Mouse (Mus musculus): ENCODE data around the gene Il4ra.

Gene Il4ra

DNA sequence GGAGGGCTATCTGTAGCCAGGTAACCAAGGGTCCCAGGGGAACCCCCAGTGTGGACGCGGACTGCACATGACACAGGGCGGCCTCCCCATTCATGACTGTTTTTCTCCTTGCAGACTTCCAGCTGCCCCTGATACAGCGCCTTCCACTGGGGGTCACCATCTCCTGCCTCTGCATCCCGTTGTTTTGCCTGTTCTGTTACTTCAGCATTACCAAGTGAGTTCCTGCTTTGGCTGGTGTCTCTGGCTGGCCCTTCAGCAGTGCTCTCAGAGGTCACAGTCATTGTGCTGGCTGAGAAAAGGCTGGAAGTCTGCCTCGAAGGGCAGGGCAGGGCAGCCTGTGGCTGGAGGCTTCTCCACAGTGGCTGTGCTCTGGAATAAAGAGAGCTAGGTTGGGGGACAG is 20.8 kb downstream of the Il4ra start:
- no peak for DNase-seq (ENCODE audit: low read depth)

DNA sequence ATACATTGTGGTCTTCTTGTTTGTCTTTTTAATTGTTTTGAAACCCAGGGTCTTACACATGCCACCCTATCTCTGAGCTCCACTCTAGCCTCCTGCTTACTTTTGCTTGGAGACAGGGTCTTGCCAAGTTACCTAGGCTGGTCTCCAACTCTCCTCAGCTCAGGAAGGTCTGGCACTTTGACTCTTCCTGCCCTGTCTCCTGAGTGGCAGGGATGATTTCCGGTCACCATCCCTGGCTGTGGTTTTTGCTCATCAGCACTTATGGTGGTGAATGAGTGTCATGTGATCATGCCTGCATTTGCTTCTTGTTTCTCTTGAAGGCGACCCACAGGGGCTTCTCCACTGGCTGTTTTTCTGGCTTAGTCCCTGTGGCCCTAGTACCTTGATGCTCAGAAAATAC is 21.9 kb downstream of the Il4ra start:
- no peak for DNase-seq (ENCODE audit: low read depth)

DNA sequence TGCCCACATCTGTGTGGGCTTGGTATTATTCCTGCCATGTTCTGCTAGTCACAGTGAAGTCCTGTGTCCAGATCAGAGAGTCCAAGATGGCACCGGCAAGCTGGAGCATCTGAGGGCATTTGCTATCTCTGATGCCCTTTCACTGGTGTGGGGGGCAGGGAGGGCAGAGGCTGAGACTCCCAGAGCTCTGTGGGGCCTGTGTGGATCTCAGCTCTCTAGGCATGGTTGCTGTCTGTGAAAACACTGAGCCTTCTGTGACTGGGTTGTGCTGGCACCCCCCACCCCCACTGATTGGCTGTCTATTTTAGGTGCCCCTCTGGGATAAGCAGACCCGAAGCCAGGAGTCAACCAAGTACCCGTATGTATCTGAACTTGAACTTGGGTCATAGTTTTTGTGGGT is 22.9 kb downstream of the Il4ra start:
- DNase-seq (ENCODE audit: low read depth), result no peak

DNA sequence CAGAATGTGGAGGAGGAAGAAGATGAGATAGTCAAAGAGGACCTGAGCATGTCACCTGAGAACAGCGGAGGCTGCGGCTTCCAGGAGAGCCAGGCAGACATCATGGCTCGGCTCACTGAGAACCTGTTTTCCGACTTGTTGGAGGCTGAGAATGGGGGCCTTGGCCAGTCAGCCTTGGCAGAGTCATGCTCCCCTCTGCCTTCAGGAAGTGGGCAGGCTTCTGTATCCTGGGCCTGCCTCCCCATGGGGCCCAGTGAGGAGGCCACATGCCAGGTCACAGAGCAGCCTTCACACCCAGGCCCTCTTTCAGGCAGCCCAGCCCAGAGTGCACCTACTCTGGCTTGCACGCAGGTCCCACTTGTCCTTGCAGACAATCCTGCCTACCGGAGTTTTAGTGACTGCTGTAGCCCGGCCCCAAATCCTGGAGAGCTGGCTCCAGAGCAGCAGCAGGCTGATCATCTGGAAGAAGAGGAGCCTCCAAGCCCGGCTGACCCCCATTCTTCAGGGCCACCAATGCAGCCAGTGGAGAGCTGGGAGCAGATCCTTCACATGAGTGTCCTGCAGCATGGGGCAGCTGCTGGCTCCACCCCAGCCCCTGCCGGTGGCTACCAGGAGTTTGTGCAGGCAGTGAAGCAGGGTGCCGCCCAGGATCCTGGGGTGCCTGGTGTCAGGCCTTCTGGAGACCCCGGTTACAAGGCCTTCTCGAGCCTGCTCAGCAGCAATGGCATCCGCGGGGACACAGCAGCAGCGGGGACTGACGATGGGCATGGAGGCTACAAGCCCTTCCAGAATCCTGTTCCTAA is 24.0 kb downstream of the Il4ra start:
- DNase-seq (ENCODE audit: low read depth), result peak; percentile 38

- no peak for DNase-seq (ENCODE audit: low read depth)
These were observed 25.1 kb downstream of the Il4ra start for GRCm38 (mm10) chr7:125576982-125577381.

GRCm38 (mm10) chr7:125577486-125578088 is 25.7 kb downstream of the Il4ra start:
- peak; percentile 31 for DNase-seq (ENCODE audit: low read depth)

DNA sequence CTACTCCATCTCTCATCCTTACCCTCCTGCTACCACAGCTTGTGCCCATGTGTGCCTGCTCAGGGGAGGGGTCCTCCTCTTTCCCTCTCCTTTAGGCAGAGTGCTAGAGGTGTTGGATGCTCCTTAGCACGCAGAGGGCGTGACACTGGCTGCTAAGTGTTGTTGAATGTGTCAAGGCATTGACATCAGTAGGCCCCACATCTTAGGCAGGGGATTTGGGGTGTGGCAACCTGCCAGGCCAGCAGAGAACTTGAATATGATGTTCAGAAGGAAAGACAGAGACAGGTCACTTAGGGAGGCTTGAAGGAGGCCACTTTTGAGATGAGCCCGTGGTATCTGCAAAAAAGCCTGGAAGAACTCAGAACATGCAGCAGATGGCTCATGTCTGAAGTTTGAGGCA is 26.2 kb downstream of the Il4ra start:
- peak; percentile 61 for DNase-seq (ENCODE audit: low read depth)

DNA sequence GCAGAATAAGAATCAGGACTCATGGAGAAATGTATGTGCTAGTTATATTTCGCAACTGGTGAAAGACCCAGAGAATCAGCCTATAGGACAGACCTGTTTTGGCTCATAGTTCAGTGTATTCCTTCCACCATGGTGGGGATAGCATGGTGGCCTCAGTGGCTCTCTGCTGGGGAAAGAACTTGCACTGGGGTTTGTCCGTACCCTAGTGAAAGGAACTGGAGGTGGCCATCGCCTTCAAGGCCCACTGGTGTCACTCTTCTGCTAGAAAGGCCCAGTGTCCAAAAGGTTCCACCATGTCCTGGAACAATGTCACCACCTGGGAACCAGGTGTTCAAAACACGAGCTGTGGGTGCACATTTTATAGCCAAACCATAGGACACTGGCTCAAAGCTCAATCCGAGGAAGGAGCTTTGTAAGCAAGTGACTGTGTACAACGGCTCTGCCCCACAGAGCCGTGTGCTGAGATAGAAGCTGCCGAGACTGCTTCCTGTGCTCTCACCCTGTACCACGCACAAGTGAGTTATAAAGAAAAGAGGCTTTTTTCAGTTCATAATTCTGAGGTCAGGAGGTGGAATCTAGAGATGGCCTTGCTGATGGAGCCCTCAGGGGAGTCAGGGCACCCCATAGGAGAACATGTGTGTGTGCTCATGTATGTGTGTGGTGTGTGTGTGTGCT is 27.8 kb downstream of the Il4ra start:
- DNase-seq (ENCODE audit: low read depth), result peak; percentile 73

DNA sequence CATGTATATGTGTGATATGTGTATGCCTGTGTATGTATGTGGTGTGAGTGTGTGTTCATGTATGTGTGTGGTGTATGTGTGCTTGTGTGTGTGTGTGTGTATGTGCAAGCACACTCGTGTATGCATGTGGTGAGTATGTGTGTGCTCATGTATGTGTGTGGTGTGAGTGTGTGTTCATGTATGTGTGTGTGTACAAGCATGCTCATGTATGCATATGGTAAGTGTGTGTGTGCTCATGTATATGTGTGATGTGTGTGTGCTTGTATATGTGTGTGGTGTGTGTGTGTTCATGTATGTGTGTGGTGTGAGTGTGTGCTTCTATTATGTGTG is 28.3 kb downstream of the Il4ra start:
- no peak for DNase-seq (ENCODE audit: low read depth)

DNA sequence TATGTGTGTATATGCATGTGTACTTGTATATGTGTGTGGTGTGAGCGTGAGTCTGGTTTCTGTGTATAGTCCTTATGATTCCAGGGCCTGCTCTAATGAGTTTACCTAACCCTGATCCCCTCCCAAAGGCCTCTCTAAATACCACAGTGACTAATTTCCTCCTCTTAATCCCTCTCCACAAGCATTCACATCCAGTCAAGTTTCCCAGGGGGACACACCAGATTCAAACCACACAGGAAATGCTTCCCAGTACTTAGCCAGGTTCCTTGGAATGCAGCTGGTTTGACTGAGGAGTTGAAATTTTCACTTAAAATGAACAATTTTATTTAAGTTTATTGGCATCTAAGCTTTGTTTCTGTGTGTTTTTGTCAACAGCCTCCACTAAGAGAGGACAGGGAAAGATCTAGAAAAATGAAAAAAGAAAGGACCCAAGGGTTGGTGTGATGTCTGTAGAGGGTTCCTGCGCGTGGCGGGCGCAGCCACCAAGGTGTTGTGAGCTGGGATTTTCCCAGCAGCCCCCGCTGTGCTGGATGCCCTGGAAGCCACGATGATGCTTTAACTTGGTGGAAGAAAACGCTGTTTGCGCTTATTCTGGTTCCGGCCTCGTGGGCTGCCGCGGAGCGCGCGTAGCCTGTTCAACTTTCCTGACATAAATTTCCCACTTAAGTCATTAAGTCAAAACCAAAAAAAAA is 28.9 kb downstream of the Il4ra start:
- peak; percentile 55 for DNase-seq (ENCODE audit: low read depth)

- DNase-seq (ENCODE audit: low read depth), result peak; percentile 89
These were observed 29.4 kb downstream of the Il4ra start for GRCm38 (mm10) chr7:125581317-125581672.

- DNase-seq (ENCODE audit: low read depth), result peak; percentile 51
These were observed 31.5 kb downstream of the Il4ra start for GRCm38 (mm10) chr7:125583325-125584004.

DNA sequence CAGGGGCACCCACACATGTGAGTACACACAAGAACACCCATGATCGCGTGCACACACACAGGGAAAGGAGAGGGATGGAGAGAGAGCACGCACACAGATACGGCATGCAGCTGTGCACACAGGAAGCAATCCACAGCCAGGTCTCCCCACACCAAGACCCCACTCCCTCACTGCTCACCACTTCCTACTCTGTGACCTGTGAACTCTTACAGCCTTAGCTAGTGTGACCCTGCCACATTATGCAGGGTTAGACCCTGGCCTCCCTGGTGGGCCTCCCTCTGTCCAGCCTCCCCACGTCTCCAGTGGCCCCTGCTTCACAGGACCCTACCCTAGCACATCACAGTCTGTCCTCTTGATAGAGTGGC is 32.1 kb downstream of the Il4ra start:
- DNase-seq (ENCODE audit: low read depth), result no peak

DNA sequence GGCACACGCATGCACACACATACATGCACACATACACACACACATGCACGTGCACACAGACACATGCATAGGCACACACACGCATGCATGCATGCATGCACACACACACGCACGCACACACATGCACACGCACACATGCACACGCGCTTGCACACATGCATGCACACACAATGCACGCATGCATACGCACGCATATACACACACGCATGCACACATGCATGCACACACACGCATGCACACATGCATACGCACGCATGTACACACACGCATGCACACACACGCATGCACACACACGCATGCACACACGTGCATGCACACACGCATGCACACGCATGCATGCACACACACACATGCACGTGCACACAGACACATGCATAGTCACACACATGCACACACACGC is 34.4 kb downstream of the Il4ra start:
- DNase-seq (ENCODE audit: low read depth), result no peak

- DNase-seq (ENCODE audit: low read depth), result peak; percentile 90
These were observed 36.8 kb downstream of the Il4ra start for GRCm38 (mm10) chr7:125588721-125589120.

DNA sequence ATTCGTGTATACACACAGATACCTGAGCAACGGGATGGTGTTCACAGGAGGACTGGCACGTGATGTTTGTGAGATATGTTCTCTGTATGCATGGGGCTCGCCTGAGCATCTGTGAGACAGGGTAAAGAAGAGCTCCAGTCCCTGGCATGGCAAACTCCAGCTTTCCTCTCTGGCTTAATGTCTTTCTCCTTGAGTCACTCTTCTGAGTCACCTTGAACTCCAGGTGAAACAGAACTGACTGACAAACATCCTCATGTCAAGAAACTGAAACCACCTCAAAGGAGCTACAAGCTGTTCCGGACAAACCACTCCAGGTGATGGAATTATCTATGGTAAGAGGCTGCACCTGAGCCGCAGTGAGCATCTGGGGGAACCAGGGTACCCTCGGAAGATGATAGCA is 38.0 kb downstream of the Il4ra start:
- DNase-seq (ENCODE audit: low read depth), result peak; percentile 52

GRCm38 (mm10) chr7:125593831-125594230 is 41.9 kb downstream of the Il4ra start:
- peak; percentile 72 for DNase-seq (ENCODE audit: low read depth)

DNA sequence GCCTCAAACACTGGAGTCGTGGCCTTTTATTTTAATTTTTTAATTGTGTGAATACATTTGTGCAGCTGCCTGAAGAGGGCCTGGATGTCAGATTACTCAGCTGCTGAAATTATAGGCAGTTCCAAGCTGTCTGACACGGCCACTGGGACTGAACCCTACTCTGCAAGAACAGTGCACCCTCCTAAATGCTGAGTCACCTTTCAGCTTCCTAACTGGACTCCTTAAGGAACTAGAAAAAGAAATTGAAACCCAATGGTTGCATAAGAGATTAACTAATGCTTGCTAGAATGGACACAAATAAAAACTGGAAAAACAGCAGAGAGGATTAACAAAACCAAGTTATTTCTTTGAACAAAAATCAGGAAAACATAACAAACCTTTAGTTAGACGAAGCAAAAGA is 44.5 kb downstream of the Il4ra start:
- no peak for DNase-seq (ENCODE audit: low read depth)

DNA sequence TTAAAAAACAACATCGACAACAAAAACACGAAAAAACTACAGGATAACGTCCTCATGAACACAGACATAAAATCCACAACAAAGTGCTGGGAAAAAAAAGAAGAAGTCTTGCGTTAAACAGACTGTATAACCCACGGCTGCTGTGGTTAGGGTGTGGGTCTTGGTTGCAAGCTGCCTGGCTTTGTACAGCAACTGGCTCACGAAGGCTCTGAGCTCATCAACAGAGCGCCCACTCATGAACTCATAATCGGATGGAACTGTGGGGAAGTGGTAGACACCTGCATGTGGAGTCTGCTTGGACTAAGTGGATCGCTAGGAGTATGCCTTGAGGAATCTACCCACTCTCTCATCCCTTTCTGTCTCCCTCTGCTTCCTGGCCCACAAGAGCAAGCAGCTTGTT is 45.2 kb downstream of the Il4ra start:
- peak; percentile 70 for DNase-seq (ENCODE audit: low read depth)

- DNase-seq (ENCODE audit: low read depth), result no peak
These were observed 45.8 kb downstream of the Il4ra start for GRCm38 (mm10) chr7:125597516-125598347.

GRCm38 (mm10) chr7:125599373-125599973 is 47.6 kb downstream of the Il4ra start:
- no peak for DNase-seq (ENCODE audit: low read depth)

Data from naive thymus-derived CD4-positive, alpha-beta T cell, adult 2 months (primary cell).